Mouse (Mus musculus) small intestine, adult 2 months (tissue): ENCODE measurements around the gene Bcl2.

Experiments used
- CTCF ChIP-seq: fragments of 200-500 bp; IDR thresholded peaks from 2 replicates; pipeline ENCODE4 v1.5.1; 2012; ENCODE audit warnings: low read depth, mild to moderate bottlenecking, control low read depth, inconsistent platforms, low read length, moderate library complexity, mixed read lengths; ENCODE audit not compliant: insufficient replicate concordance, insufficient read length; ENCODE audit errors: extremely low read depth
- POLR2A ChIP-seq: fragments of 200-500 bp; IDR thresholded peaks from 2 replicates; pipeline ENCODE4 v1.6.1; 2012; ENCODE audit warnings: low read depth, mild to moderate bottlenecking, control low read depth, inconsistent platforms, low read length, moderate library complexity

- TF ChIP-seq CTCF (no peak), POLR2A (no peak)
Measured at GRCm38 (mm10) chr1:106559116-106559605, 154.9 kb downstream of the Bcl2 start.
